Mouse (Mus musculus) gastrocnemius, adult 18-20 months (tissue): Measurements from ENCODE around the gene Cacna1c. TPM values are rescaled to one million over a fixed set of nuclear protein-coding genes. Genes with fewer than 3 reads are reported as not detected.
"Not testable (repeated sequence)": the region's sequence is repeated elsewhere in the genome, so short reads cannot be mapped to it uniquely, and the experiment has no call there.

Experiments used
- DNase-seq: peaks from one replicate; pipeline ENCODE4 v3.0.0; 2021; ENCODE audit warnings: low spot score
- total RNA-seq, 2 experiments: library from RNA; stranded (reverse); gene quantifications; 2 replicates each; pipeline ENCODE4 v1.2.3; 2021

Cacna1c gene
- total RNA-seq, 2 experiments from 2014 or later = 0.98 to 1.7 TPM

GRCm38 (mm10) chr6:118621406-118621805 lies 574.8 kb downstream of the Cacna1c start:
- no peak for DNase-seq

GRCm38 (mm10) chr6:118608906-118609305 lies 587.3 kb downstream of the Cacna1c start:
- no peak for DNase-seq

GRCm38 (mm10) chr6:118605974-118606373 lies 590.2 kb downstream of the Cacna1c start:
- no peak for DNase-seq

- DNase-seq = no peak
These were observed 592.4 kb downstream of the Cacna1c start for GRCm38 (mm10) chr6:118603825-118604224.

GRCm38 (mm10) chr6:118595681-118596055 lies 600.5 kb downstream of the Cacna1c start:
- DNase-seq = no peak

GRCm38 (mm10) chr6:118594833-118595680 lies 601.2 kb downstream of the Cacna1c start:
- DNase-seq = no peak

- no peak for DNase-seq
These were observed 602.1 kb downstream of the Cacna1c start for GRCm38 (mm10) chr6:118594070-118594469.

GRCm38 (mm10) chr6:118593377-118594061 lies 602.7 kb downstream of the Cacna1c start:
- DNase-seq = no peak

GRCm38 (mm10) chr6:118592662-118593376 lies 603.4 kb downstream of the Cacna1c start:
- no peak for DNase-seq

- DNase-seq = not testable (repeated sequence)
These were observed 617.5 kb downstream of the Cacna1c start for GRCm38 (mm10) chr6:118578741-118579140.

GRCm38 (mm10) chr6:118574351-118574750 lies 621.9 kb downstream of the Cacna1c start:
- no peak for DNase-seq

- DNase-seq = no peak
These were observed 628.4 kb downstream of the Cacna1c start for GRCm38 (mm10) chr6:118567816-118568215.

GRCm38 (mm10) chr6:118561745-118562609 lies 634.2 kb downstream of the Cacna1c start, which contains the start of gene Ankrd26:
TSS of gene Ankrd26 (minus strand) at chr6:118562226.
- DNase-seq = peak; percentile 92

- no peak for DNase-seq
These were observed 635.0 kb downstream of the Cacna1c start for GRCm38 (mm10) chr6:118561225-118561624.

GRCm38 (mm10) chr6:118538627-118539026 lies 657.6 kb downstream of the Cacna1c start:
- no peak for DNase-seq

Other genes with a start within 250 kb of the Cacna1c start
- gene Dcp1b, start 21.2 kb downstream of the Cacna1c start, total RNA-seq = 1 to 10 TPM; 4.3 to 4.6 TPM
- under 1 TPM; 0.85 to 0.89 TPM for gene Cacna2d4, start 40.1 kb upstream of the Cacna1c start, total RNA-seq
- 1 to 10 TPM in 1 of 2 experiments, under 1 TPM in 1; 0.33 to 2.4 TPM for gene Lrtm2, start 134.3 kb upstream of the Cacna1c start, total RNA-seq
- 10 to 100 TPM; 89.2 to 93.1 TPM for gene Adipor2, start 221.3 kb upstream of the Cacna1c start, total RNA-seq